Mouse (Mus musculus) midbrain, embryonic 14.5 days (tissue): Measurements from ENCODE around the gene Esr1. TPM values are rescaled to one million over a fixed set of nuclear protein-coding genes. Genes with fewer than 3 reads are reported as not detected.

Source experiments
- ATAC-seq: fragments of 200-750 bp; cut with Nextera tagmentation; 2 replicates; pipeline ENCODE4 v1.8.0; 2017; ENCODE audit warnings: moderate number of reproducible peaks, moderate library complexity; ENCODE audit not compliant: low FRiP score, low TSS enrichment
- DNase-seq: peaks from one replicate; pipeline ENCODE4 v3.0.0-alpha.2; 2015
- H3K27ac ChIP-seq: fragments of 300-500 bp; sonication (generic); replicated peaks from 2 replicates; pipeline ENCODE4 v1.5.1; 2014; ENCODE audit warnings: mild to moderate bottlenecking, low read depth, low read length, moderate library complexity
- H3K27me3 ChIP-seq: fragments of 300-500 bp; sonication (generic); 2 replicates; pipeline ENCODE4 v1.6.1; 2014; ENCODE audit warnings: low read length, control low read depth, mixed read lengths; ENCODE audit not compliant: control insufficient read depth, insufficient read depth
- H3K36me3 ChIP-seq: fragments of 300-500 bp; sonication (generic); 2 replicates; pipeline ENCODE4 v1.6.1; 2014; ENCODE audit warnings: low read length, control low read depth; ENCODE audit not compliant: control insufficient read depth, insufficient read depth
- H3K4me1 ChIP-seq: fragments of 300-500 bp; sonication (generic); 2 replicates; pipeline ENCODE4 v1.6.1; 2014; ENCODE audit warnings: mild to moderate bottlenecking, antibody characterized with exemption, low read length, control low read depth; ENCODE audit not compliant: control insufficient read depth, insufficient read depth
- H3K4me2 ChIP-seq: fragments of 300-500 bp; sonication (generic); 2 replicates; pipeline ENCODE4 v1.6.1; 2014; ENCODE audit warnings: mild to moderate bottlenecking, low read length, moderate library complexity
- H3K4me3 ChIP-seq: fragments of 300-500 bp; sonication (generic); replicated peaks from 2 replicates; pipeline ENCODE4 v1.5.1; 2014; ENCODE audit warnings: low read depth, low read length
- H3K9ac ChIP-seq: fragments of 300-500 bp; sonication (generic); replicated peaks from 2 replicates; pipeline ENCODE4 v1.6.1; 2014; ENCODE audit warnings: mild to moderate bottlenecking, low read length, moderate library complexity
- H3K9me3 ChIP-seq: fragments of 300-500 bp; sonication (generic); 2 replicates; pipeline ENCODE4 v1.6.1; 2016; ENCODE audit warnings: low read length, control low read depth, mixed read lengths; ENCODE audit not compliant: control insufficient read depth
- WGBS: fragments of 180-500 bp; shearing (Covaris S2); extraction: QIAGEN DNeasy Blood & Tissue Kit; methylation state at CpG from one replicate; pipeline ENCODE4 v1.1.7; 2014; 5-methylcytosine and 5-hydroxymethylcytosine counted together
- polyA plus RNA-seq: library from polyadenylated mRNA; unstranded; fragments of >200 nt; fragmentation: Nextera tagmentation; extraction: Ambion mirVana; gene quantifications from 2 replicates; pipeline ENCODE4 v1.2.1, GENCODE M21; 2014

Gene Esr1
- polyA plus RNA-seq, 1 experiment from 2014 or later: 0.30 TPM

DNA sequence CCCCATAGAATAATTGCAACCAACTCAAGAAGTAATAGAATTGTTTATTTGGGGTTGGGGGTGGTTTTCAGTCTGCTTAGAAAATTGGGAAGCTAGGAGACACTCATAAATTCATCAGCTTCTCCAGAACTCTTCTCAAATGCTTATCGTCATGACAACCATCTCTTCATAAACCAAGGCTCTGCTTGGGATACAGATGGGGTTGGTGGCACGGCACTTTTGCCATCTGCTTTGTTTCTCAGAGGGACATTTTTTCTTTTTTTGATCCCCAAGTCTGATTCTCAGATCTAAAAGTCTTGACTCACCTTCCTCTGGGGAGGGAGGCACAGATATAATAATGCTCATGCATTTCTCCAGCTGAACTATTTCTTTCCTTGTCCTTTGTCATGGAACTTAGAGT is 313.0 kb downstream of the Esr1 start:
- no peak for ATAC-seq
- Histone ChIP-seq H3K27ac (no peak overlapping the region), H3K36me3 (no peaks in the 10 kb centered on the region), H3K4me2 (no peak overlapping the region), H3K9ac (no peak overlapping the region), H3K27me3 (no peaks in the 10 kb centered on the region), H3K4me3 (no peak overlapping the region), H3K9me3 (no peaks in the 10 kb centered on the region), H3K4me1 (no peaks in the 10 kb centered on the region)
- 67% methylated on average over 2 of the region's 2 CpGs for WGBS
- DNase-seq: peak; percentile 14

DNA sequence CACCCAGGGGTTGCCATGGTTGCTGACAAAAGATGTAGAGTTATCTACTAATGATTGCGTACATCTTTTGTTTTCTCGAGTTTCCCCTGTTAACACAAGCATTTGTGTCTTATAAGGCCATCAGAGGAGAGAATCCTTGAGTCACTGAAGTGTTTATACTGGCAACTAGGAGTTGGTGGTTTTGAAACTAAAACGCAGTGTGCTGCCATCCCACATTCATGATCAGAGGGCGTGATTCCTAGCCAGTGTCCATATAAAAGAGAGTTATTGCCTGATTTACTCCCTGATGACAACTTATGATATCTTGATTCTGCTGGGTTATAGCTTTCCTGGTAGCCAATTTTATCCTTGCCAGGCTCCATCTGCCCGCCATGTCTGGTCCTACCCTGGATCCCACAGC is 331.8 kb downstream of the Esr1 start:
- DNase-seq: no peak
- H3K9ac ChIP-seq: no peak overlapping the region

DNA sequence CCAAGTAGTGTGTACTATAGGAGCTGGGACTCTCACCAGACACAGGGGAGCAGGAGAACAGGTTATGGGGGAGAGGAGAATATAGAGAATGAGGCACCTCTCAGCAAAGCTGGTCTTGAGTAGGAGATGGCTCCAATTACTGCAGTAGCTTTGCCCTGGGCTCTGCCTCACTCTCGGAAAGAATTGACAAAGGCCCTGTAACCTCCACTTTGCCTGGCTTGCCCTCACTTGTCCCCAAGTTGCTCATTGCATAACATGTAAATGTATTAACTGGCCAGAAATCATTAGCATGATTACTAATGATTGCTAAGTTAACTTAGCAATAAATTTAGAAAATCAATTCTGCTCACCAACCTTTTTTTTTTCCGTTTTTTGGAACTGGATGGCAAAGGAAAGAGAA is 333.3 kb downstream of the Esr1 start:
- Histone ChIP-seq H3K4me2 (no peak overlapping the region), H3K27ac (no peak overlapping the region), H3K4me1 (no peaks in the 10 kb centered on the region), H3K9ac (no peak overlapping the region), H3K4me3 (no peak overlapping the region), H3K27me3 (no peaks in the 10 kb centered on the region), H3K36me3 (no peaks in the 10 kb centered on the region), H3K9me3 (no peaks in the 10 kb centered on the region)
- no peak for DNase-seq
- WGBS: 83% methylated on average over 2 of the region's 2 CpGs
- ATAC-seq: no peak

More for the DNA sequence above, 331.8 kb downstream of the Esr1 start:
- Histone ChIP-seq H3K9me3 (no peaks in the 10 kb centered on the region), H3K4me3 (no peak overlapping the region), H3K4me1 (no peaks in the 10 kb centered on the region), H3K4me2 (no peak overlapping the region), H3K36me3 (no peaks in the 10 kb centered on the region), H3K27ac (no peak overlapping the region), H3K27me3 (no peaks in the 10 kb centered on the region)
- 79% methylated on average over 5 of the region's 5 CpGs for WGBS
- no peak for ATAC-seq

DNA sequence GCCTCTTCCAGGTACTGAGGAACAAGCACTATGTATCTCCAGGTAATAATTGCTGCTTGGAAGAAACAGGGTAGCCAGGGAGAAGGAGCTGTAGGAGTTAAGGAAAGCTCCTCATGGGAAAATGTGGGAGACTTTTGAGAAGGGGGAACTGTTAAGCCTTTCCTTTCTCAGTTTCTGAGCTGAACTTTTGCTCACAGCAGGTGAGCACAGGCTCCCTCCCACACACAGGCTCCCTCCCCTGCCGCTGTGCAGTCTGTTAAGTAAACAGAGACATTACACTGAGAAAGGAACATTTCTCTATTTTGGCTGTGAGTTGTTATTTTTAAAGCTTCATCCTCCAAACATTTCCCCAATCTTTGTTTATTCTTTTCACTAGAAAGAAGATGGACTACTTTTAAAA is 354.4 kb downstream of the Esr1 start:
- H3K4me3 ChIP-seq: no peak overlapping the region
- DNase-seq (no peak), ATAC-seq (no peak)
- H3K36me3 ChIP-seq: no peaks in the 10 kb centered on the region
- 38% methylated on average over 1 of the region's 1 CpGs for WGBS
- no peak overlapping the region for H3K4me2 ChIP-seq
- no peaks in the 10 kb centered on the region for H3K9me3 ChIP-seq
- no peak overlapping the region for H3K9ac ChIP-seq
- H3K27ac ChIP-seq: no peak overlapping the region
- no peaks in the 10 kb centered on the region for H3K27me3 ChIP-seq
- H3K4me1 ChIP-seq: no peaks in the 10 kb centered on the region

DNA sequence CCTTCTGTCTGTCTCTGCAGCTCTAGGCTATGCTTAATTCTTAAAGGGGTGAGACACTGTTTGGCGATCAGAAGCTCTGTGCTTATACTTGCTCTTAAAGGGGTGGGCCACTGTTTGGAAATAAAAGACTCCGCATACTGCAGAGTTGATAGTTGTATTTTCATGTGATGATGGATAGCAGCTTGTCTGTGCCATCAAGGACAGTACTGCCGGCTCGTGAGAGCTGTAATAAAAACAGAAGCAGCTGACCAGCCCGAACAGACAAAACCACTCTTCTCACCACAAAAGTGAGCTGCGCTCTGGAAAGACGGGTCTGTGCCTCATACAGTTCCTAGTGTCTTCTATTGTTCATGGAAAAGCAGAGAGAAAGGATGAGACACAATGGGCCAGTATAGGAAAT is 359.8 kb downstream of the Esr1 start:
- DNase-seq (no peak), ATAC-seq (no peak)
- Histone ChIP-seq H3K4me1 (no peaks in the 10 kb centered on the region), H3K36me3 (no peaks in the 10 kb centered on the region), H3K4me3 (no peak overlapping the region), H3K9ac (no peak overlapping the region), H3K9me3 (no peaks in the 10 kb centered on the region), H3K27me3 (no peaks in the 10 kb centered on the region), H3K27ac (no peak overlapping the region), H3K4me2 (no peak overlapping the region)
- WGBS: 87% methylated on average over 7 of the region's 7 CpGs

DNA sequence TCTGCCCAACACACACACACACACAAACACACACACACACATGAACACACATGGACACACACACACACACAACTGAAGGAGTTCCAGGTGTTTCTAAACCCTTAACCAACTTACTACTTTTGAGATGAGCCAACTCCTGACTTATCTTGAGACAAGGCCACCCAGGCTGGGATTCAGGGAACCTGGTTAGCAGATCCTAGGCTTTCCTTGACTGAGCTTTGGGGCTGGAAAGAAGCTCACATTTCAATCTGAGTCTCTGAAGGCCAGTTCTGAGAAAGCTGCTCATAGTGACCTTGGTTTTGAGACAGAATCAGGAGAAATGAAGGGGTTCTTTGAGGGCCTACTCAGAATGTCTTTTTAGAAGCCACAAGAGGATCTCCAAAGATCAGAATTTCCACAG is 360.2 kb downstream of the Esr1 start:
- ATAC-seq (no peak), DNase-seq (no peak)
- no peaks in the 10 kb centered on the region for H3K27me3 ChIP-seq
- H3K9ac ChIP-seq: no peak overlapping the region
- H3K4me3 ChIP-seq: no peak overlapping the region
- no peaks in the 10 kb centered on the region for H3K9me3 ChIP-seq
- H3K4me1 ChIP-seq: no peaks in the 10 kb centered on the region
- no peak overlapping the region for H3K27ac ChIP-seq
- no peaks in the 10 kb centered on the region for H3K36me3 ChIP-seq
- no peak overlapping the region for H3K4me2 ChIP-seq

DNA sequence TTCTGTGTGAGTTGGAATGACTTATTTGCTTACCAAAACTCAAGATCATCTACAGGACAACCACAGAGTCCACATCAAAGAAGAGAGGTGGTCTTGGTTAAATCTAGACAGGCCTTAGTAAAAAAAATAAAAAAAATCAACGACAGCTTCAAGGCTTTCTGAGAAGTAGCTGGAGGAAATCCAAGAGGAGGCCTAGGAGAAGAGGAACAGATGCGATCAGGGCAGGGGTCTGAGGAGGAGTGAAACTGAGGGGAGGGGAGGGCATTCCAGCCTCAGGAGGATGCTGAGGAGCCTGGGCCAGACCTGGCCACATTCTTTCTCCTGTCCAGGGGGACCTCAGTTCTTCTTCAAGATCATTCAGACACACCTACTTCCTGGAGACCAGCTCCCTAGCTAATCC is 360.6 kb downstream of the Esr1 start:
- DNase-seq: no peak

DNA sequence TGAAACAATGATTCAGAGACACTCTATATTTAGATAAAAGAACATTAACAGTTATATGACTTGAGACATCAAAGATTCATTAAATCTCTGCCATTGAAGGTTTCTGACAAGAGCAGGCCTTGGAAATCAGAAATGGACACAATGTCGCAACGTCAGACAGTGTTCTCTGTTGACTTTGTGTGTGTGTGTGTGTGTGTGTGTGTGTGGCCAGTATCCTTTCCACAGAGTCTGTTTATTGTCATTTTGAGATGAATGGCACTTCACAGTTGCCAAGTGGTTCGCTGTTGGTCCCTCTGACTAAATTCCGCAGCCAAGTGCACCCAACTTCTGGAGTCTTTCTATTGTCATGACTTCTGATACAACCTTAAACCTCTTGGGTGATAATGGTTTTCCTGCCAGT is 362.9 kb downstream of the Esr1 start:
- no peak for ATAC-seq
- no peak overlapping the region for H3K4me2 ChIP-seq
- no peak for DNase-seq
- no peak overlapping the region for H3K27ac ChIP-seq
- no peak overlapping the region for H3K9ac ChIP-seq
- no peaks in the 10 kb centered on the region for H3K9me3 ChIP-seq
- no peaks in the 10 kb centered on the region for H3K4me1 ChIP-seq
- H3K4me3 ChIP-seq: no peak overlapping the region
- H3K36me3 ChIP-seq: no peaks in the 10 kb centered on the region
- H3K27me3 ChIP-seq: no peaks in the 10 kb centered on the region
- WGBS: 95% methylated on average over 4 of the region's 4 CpGs

More for the DNA sequence above, 360.6 kb downstream of the Esr1 start:
- H3K9ac ChIP-seq: no peak overlapping the region
- H3K9me3 ChIP-seq: no peaks in the 10 kb centered on the region
- no peak for ATAC-seq
- no peak overlapping the region for H3K27ac ChIP-seq
- H3K4me1 ChIP-seq: no peaks in the 10 kb centered on the region
- H3K27me3 ChIP-seq: no peaks in the 10 kb centered on the region
- no peak overlapping the region for H3K4me3 ChIP-seq
- no peaks in the 10 kb centered on the region for H3K36me3 ChIP-seq
- H3K4me2 ChIP-seq: no peak overlapping the region
- 70% methylated on average over 2 of the region's 2 CpGs for WGBS

DNA sequence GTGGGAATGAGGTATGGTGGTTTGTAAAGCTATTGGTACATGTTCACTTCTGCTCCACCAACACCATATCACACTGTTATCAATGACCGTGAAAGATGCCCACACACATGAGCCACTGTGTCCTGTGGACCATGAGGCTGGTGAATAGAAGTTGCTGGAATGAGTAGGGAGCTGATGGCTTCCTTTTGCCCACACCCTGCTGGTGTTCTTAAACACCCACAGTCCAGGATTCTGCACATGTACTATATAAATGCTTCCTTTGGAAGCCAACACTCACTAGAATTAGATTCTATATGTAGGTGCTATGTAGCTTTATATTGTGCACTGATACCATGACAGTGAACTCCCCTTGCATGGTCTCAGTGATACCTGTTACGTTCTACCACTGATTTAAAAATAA is 365.2 kb downstream of the Esr1 start:
- Histone ChIP-seq H3K9ac (no peak overlapping the region), H3K27ac (no peak overlapping the region), H3K4me2 (no peak overlapping the region), H3K9me3 (no peaks in the 10 kb centered on the region), H3K27me3 (no peaks in the 10 kb centered on the region), H3K4me1 (no peaks in the 10 kb centered on the region), H3K4me3 (no peak overlapping the region), H3K36me3 (no peaks in the 10 kb centered on the region)
- DNase-seq (no peak), ATAC-seq (no peak)
- WGBS: 91% methylated on average over 2 of the region's 2 CpGs
